Mouse (Mus musculus) cerebellum, adult 11 months (tissue): ENCODE results near the gene Ttc39b.

Experiments used
- DNase-seq: peaks from one replicate; pipeline ENCODE4 v3.0.0; 2022

Ttc39b gene

DNA sequence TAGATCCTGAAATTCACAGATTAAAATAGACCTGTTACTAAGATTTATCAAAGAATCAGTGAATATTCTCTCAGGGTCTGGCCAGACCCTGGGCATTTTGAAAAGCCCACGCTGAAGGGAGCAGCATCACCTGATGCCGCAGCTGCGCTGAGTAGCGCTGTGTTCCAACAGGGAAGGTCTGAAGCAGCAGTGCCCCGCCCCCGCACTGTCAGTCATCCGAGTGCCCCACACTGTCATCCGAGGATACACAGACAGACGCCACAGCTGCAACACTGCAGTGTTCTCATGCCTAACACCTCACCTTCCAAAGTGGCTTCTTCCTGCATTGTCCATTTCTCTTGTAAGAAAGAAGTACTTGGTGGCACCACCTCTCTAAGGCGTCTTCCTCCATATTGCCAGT lies 96.0 kb downstream of the Ttc39b start:
- no peak for DNase-seq

GRCm38 (mm10) chr4:83225633-83226360 lies 98.3 kb downstream of the Ttc39b start:
- DNase-seq: no peak

- DNase-seq: no peak
These were observed 99.8 kb downstream of the Ttc39b start for GRCm38 (mm10) chr4:83224242-83224641.

GRCm38 (mm10) chr4:83223197-83223596 lies 100.9 kb downstream of the Ttc39b start:
- no peak for DNase-seq

DNA sequence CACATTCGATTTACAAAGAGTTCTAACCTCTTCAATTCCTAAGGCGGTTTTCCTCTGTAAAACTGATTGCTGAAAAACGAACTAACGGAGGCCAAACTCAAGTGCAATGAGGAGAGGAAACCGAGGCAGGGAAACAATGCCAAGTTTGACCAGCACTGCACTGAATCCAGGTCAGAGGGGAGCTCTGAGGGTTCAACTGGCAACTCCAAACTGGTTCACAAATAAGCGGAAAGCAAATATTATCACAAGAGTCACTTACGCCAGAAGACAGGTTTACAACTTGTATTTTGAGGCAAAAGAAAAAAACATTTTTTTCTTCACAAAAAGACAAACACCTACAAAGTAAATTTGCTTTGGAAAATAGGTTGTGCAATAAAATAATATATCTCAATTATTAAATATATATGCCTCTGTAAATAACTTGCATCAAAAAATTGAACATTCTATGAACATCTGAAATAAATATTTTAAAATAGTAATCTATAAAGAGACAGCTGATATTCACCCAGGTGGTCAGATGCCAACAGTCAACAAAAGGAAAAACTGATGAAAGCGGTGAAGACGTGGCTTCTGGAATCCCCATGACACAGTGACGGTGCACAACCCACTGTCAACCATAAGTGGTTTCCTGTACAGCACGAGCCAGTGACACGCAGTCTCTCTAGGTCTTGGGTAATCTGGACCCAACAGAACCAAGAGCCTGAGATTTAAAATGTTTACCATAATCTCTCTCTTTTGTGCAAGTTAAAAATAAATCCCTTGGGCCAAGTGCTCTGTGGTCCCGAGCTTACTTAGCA lies 103.1 kb downstream of the Ttc39b start:
- DNase-seq: no peak

DNA sequence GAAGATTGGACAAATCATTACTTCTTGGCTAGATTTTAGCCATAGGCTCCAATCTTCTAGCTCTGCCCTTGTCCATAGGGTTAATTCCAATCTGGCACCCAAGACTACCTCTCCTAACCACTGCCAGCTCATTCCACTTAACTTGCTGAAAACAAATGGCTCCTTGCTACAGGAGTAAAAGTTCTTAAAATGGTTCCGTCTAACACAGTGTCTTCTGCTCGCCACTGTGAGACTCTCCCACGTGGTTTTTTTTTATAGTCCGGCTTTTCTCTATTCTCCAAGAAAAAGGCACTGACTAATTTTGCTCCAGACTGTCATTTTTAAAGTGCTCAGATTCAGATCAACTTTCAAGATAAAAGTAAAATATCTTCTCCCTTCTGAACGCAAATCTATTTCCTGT lies 104.8 kb downstream of the Ttc39b start:
- no peak for DNase-seq

DNA sequence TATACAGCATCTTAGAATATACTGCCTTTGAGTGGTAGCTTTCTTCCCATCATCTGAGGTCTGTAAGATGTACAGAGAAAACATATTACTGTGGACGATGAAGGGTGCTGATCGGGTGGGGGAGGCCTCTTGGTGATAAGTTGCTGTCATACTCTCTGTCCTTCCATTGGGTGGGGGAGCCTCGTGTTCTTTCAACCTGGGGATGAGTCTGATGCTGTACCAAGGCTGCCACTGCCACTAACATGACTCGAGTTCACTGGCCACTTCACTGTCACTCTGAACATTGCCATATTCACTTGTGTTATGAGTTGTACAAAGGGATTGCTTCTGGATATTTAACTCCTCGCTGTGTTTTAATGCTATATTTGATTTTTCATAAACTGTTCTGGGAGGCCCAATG lies 106.9 kb downstream of the Ttc39b start:
- DNase-seq: no peak

DNA sequence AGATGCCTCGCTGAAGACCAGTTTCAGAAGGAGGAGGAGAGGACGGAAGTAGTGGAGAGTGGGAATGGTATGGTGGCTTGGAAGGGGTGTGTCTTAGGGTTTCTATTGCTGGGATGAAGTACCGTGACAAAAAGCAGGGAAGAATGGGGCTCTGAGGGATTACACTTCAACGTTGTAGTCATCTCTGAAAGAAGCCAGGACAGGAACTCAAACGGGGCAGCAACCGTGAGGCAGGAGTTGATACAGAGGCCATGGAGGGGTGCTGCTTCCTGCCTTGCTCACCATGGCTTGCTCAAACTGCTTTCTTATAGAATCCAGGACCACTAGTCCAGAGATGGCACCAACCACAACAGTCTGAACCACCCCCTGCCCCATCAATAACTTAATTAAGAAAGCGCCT lies 107.7 kb downstream of the Ttc39b start:
- DNase-seq: no peak

GRCm38 (mm10) chr4:83215776-83216175 lies 108.3 kb downstream of the Ttc39b start:
- no peak for DNase-seq

DNA sequence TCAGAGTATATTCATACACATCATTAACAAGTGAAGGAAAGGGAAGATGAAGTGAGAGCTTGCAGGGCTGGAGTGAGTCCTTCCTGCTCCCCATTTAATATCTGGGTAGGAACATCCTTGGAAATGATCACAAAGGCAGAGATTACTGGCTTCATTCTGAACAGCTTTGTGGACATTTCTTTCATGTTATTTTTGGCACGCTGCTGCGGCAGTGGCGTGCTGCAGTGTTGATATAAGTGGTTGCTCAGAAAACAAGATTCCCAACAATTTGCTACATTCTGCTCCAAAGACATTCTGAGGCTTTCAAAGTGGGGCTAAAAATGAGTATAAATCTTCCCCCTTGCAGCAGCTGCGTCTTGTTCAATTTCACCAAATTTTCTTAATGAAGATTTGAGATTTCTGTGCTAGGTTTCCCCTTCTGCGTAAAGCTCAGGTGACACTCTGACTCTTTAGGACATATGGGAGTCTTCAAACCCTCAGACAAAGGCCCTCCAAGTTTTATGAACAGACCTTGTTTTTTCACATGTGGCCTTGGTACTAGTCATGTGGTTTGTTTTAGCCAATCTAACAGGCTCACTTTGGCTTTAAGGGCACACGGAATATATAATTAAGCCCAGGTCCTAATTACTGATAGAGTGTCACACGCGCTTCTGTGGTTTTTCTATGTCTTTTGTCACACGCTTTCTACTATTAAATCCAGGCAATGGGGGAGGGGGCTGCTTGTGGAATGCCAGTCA lies 109.1 kb downstream of the Ttc39b start:
- no peak for DNase-seq

GRCm38 (mm10) chr4:83213752-83214151 lies 110.3 kb downstream of the Ttc39b start:
- DNase-seq: no peak

DNA sequence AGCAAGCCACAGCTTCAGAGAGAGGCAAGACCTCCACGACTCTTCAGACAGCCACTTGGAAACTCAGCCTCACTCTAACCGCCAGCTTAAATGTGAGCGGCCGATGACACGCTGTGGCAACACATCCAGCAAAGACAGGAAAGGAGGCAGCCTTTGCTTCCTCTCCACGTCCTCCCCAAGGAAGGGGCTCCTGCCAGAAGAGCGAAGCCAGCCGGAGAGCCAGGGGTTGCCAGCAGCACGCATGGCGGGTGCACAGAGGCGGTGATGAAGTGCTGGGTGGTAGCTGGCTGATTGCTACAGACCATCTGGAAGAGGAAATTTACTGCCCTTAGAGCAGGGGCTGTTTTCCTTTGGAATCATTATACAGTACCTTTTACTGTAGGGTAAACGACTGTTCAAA lies 112.3 kb downstream of the Ttc39b start:
- DNase-seq: no peak

GRCm38 (mm10) chr4:83210437-83210836 lies 113.6 kb downstream of the Ttc39b start:
- no peak for DNase-seq

DNA sequence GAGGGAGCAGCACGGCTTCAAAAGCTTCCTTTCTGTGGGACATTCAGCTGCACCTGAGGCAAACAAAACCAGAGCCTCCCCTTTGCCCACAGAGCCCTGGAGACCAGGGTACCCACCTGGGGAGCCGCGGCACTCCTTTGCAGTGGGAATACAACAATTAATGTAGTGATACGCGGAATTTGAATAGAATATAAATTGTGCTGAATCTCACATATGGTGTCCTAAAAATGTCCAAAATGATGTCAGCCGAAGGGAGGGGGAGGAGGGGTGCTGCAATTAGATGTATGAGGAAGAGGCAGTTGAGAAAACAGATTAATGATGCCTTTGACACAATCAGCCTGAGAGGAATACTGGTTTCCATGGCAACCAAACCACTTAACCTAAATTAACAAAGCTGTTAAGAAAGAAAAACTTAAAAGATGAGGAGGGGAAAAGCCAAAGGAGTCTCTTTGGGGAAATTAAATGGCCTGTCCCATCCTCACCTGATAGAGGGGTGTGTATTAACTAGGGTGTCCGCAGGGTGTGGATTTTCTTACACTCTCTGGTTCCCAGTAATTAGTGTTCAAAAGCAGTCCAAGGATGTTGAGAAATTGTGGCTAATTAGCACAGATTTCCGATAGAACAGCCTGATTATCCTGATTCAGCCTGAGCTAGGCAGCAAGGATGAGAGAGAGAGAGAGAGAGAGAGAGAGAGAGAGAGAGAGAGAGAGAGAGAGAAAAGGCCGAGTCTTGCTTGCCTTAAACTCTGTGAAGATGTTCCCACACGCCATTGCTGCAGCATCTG lies 117.1 kb downstream of the Ttc39b start:
- DNase-seq: peak; percentile 57

DNA sequence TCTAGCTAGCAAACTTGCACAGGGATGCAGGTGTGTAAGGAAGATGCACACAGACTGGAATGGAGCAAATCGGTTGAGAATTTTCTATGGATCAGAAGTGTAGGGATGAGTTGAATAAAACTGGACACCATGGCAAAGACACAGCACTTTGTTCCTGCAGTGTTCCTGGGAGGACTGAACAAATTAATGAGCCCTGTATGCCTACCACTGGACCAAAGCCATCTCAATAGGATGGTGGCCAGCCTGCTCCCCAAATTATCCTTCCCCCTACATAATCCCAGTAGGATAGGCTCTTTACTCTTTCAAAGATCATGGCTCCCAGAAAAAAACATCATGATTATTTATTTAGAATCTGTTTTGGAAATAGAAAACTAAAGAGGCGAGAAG lies 117.6 kb downstream of the Ttc39b start:
- peak; percentile 47 for DNase-seq

- DNase-seq: no peak
These were observed 124.7 kb downstream of the Ttc39b start for GRCm38 (mm10) chr4:83199391-83199790.

DNA sequence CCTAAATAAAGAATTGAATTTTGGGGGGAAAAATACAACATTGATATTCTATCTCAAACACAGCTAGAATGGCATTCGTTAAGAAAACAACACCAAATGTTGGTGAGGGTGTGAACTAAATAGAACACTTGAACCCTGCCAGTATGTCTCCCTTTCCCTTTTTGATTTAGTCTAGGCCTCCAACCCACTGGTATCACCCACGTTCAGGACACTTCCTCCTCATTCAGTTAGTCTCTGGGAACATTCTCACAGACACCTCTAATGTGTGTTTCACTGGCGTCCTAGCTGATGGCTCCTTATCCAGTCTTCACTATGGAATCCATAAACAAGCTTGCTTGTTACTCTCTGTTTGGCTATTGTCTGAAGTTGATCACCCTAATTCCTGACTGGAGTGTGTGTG lies 125.9 kb downstream of the Ttc39b start:
- no peak for DNase-seq

DNA sequence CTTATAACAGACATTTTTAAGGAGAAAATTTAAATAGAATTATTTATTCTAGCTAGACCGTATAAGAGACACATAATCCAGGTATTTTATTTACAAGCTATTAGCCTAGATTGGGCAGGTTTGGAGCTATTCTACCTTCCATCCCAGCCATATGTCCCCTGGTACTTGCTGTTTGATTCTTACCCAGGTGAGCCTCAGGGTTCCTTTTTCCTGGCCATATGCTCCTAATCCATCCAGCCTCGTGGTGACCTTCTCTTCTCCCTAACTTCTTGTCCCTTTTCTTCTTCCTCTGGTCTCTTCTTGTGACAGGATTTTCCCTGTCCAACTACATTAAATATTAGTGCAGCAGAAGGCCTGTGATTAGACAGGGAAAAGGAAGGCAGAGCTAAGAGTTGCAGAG lies 134.3 kb downstream of the Ttc39b start:
- DNase-seq: no peak

DNA sequence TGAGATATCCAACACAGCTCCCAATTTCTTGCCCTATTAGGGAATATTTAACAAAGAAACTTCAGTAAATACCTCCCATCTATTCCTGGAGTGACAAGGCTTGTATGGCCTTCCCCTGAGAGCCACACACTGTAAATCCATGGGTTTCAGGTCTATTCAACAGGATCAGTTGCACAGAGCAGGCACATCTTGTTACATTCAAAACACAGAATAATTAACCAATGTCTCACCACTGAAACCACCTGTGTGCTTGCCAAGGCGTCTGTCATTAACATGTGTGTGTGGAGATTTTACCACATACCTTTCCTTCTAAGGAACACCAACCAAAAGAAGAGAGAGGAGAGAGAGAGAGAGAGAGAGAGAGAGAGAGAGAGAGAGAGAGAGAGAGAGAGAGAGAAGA lies 136.7 kb downstream of the Ttc39b start:
- no peak for DNase-seq

DNA sequence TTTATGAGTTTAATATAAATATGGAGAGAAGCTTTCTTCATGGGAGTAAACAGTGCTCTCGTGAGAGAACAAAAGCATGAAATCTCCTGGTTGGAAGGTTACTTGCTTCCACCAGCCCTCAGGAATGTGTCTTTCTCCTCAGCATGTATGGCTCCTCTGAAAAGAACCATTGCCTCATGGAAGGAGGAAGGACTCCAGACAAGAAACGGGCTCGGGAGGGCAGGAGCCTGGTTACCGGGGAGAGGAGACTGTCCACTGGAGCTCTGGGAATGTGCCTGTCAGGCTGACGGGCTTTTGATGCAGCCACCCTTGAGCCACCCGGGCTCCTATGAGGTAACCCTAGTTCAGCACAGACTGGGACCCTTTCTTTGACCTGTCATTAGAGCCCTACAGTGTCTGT lies 137.6 kb downstream of the Ttc39b start:
- DNase-seq: no peak

GRCm38 (mm10) chr4:83183288-83183930 lies 140.6 kb downstream of the Ttc39b start:
- DNase-seq: peak; percentile 68
